ENCODE assay signal across 8 mouse cellular contexts in genomic region chr13:95222569-95223426, GRCm38 (mm10). TPM values are rescaled to one million over a fixed set of nuclear protein-coding genes. Genes with fewer than 3 reads are reported as not detected.
DNase-seq lines count a peak whose midpoint lies in the region; ATAC-seq lines count a peak whose summit lies in the region.

No protein-coding gene starts in this region.

- peak overlapping the region; percentile 58 for H3K9ac ChIP-seq in embryonic facial prominence, embryonic 11.5 days (replicated peaks; ENCODE audit: low read length)
- peak overlapping the region; percentile 68 for H3K9ac ChIP-seq in kidney, embryonic 14.5 days (ENCODE audit: low read depth, low read length)
- H3K9ac ChIP-seq in limb, embryonic 13.5 days, result peak overlapping the region; percentile 75
- H3K9ac ChIP-seq in midbrain, embryonic 15.5 days, result peak overlapping the region; percentile 48

- ATAC-seq in erythroblast, adult 5-6 weeks (replicated peaks; ENCODE audit: low FRiP score, poor library complexity, severe bottlenecking), result no peak
- 0 out of 2 replicates have a peak, but pooled peaks have one; percentile 52 for ATAC-seq in embryonic facial prominence, embryonic 11.5 days (replicated peaks; ENCODE audit: insufficient number of reproducible peaks, low FRiP score, low TSS enrichment, low read depth)
- peak; percentile 81 for ATAC-seq in kidney, embryonic 14.5 days (ENCODE audit: low FRiP score, low TSS enrichment)
- 0 out of 2 replicates have a peak, but pooled peaks have one; percentile 51 for ATAC-seq in limb, embryonic 13.5 days (ENCODE audit: low FRiP score, low read depth)
- ATAC-seq in midbrain, embryonic 15.5 days (replicated peaks), result peak; percentile 79

- H3K4me1 ChIP-seq in erythroblast, embryonic 14.5 days (ENCODE audit: control insufficient read depth), result no peaks in the 10 kb centered on the region
- no peaks in the 10 kb centered on the region for H3K4me1 ChIP-seq in embryonic facial prominence, embryonic 11.5 days (ENCODE audit: control insufficient read depth, insufficient read depth, low read length)
- H3K4me1 ChIP-seq in heart, embryonic 10.5 days, result peaks cover 10% of the 10 kb centered on the region; the same call in 1 of the 2 replicates
- no peaks in the 10 kb centered on the region for H3K4me1 ChIP-seq in kidney, embryonic 14.5 days (ENCODE audit: control insufficient read depth, insufficient read depth, low read length)
- H3K4me1 ChIP-seq in limb, embryonic 13.5 days, result peaks cover 13% of the 10 kb centered on the region; the same call in 1 of the 2 replicates
- H3K4me1 ChIP-seq in midbrain, embryonic 15.5 days, result peaks cover 11% of the 10 kb centered on the region; the same call in 1 of the 2 replicates

- peak overlapping the region; percentile 24 for H3K4me3 ChIP-seq in erythroblast, embryonic 14.5 days (replicated peaks)
- peak overlapping the region; percentile 73 for H3K4me3 ChIP-seq in embryonic facial prominence, embryonic 11.5 days (ENCODE audit: low read depth, low read length)
- H3K4me3 ChIP-seq in heart, embryonic 10.5 days, result peak overlapping the region; percentile 81
- peak overlapping the region; percentile 73 for H3K4me3 ChIP-seq in kidney, embryonic 14.5 days (ENCODE audit: low read length)
- H3K4me3 ChIP-seq in limb, embryonic 13.5 days, result peak overlapping the region; percentile 78
- H3K4me3 ChIP-seq in midbrain, embryonic 15.5 days, result peak overlapping the region; percentile 53

- peak overlapping the region; percentile 100 for H3K4me2 ChIP-seq in embryonic facial prominence, embryonic 11.5 days (ENCODE audit: low read depth, low read length)
- peak overlapping the region; percentile 100 for H3K4me2 ChIP-seq in kidney, embryonic 14.5 days (replicated peaks; ENCODE audit: low read depth, low read length)
- H3K4me2 ChIP-seq in limb, embryonic 13.5 days (replicated peaks), result peak overlapping the region; percentile 97
- peak overlapping the region; percentile 97 for H3K4me2 ChIP-seq in midbrain, embryonic 15.5 days

- DNase-seq in embryonic facial prominence, embryonic 11.5 days (ENCODE audit: low spot score), result peak; percentile 24
- no peak for DNase-seq in heart, embryonic 10.5 days (ENCODE audit: low spot score)
- peak; percentile 68 for DNase-seq in testis, postnatal 10 days (ENCODE audit: low spot score)

- WGBS in embryonic facial prominence, embryonic 11.5 days, result 1% methylated on average over 66 of the region's 96 CpGs
- 1% methylated on average over 94 of the region's 96 CpGs for WGBS in heart, embryonic 10.5 days
- under 1% methylated on average over 84 of the region's 96 CpGs for WGBS in kidney, embryonic 14.5 days
- WGBS in limb, embryonic 13.5 days, result under 1% methylated on average over 52 of the region's 96 CpGs
- WGBS in midbrain, embryonic 15.5 days, result under 1% methylated on average over 85 of the region's 96 CpGs

- H3K27ac ChIP-seq in embryonic facial prominence, embryonic 11.5 days (replicated peaks; ENCODE audit: low read depth, low read length), result no peak overlapping the region
- H3K27ac ChIP-seq in heart, embryonic 10.5 days, result peak overlapping the region; percentile 62
- H3K27ac ChIP-seq in kidney, embryonic 14.5 days (ENCODE audit: low read depth, low read length), result no peak overlapping the region
- no peak overlapping the region for H3K27ac ChIP-seq in limb, embryonic 13.5 days
- H3K27ac ChIP-seq in midbrain, embryonic 15.5 days, result no peak overlapping the region

- peaks cover 32% of the 10 kb centered on the region for H3K27me3 ChIP-seq in erythroblast, embryonic 14.5 days (ENCODE audit: control insufficient read depth)
- peaks cover 12% of the 10 kb centered on the region for H3K27me3 ChIP-seq in embryonic facial prominence, embryonic 11.5 days (ENCODE audit: control insufficient read depth, insufficient read depth, low read length)
- peaks cover 56% of the 10 kb centered on the region for H3K27me3 ChIP-seq in heart, embryonic 10.5 days (ENCODE audit: insufficient read depth, poor library complexity, severe bottlenecking)
- H3K27me3 ChIP-seq in kidney, embryonic 14.5 days (ENCODE audit: control insufficient read depth, insufficient read depth, low read length), result peaks cover 27% of the 10 kb centered on the region
- peaks cover 37% of the 10 kb centered on the region for H3K27me3 ChIP-seq in limb, embryonic 13.5 days
- H3K27me3 ChIP-seq in midbrain, embryonic 15.5 days (replicated peaks), result no peaks in the 10 kb centered on the region

- no peaks in the 10 kb centered on the region for H3K36me3 ChIP-seq in erythroblast, embryonic 14.5 days (ENCODE audit: control insufficient read depth)
- no peaks in the 10 kb centered on the region for H3K36me3 ChIP-seq in embryonic facial prominence, embryonic 11.5 days (replicated peaks; ENCODE audit: control insufficient read depth, insufficient read depth, low read depth, low read length)
- H3K36me3 ChIP-seq in heart, embryonic 10.5 days, result no peaks in the 10 kb centered on the region
- no peaks in the 10 kb centered on the region for H3K36me3 ChIP-seq in kidney, embryonic 14.5 days (ENCODE audit: control insufficient read depth, insufficient read depth, low read length)
- H3K36me3 ChIP-seq in limb, embryonic 13.5 days, result no peaks in the 10 kb centered on the region
- no peaks in the 10 kb centered on the region for H3K36me3 ChIP-seq in midbrain, embryonic 15.5 days (replicated peaks)

- no peaks in the 10 kb centered on the region for H3K9me3 ChIP-seq in erythroblast, embryonic 14.5 days (ENCODE audit: control insufficient read depth, low read length)
- H3K9me3 ChIP-seq in embryonic facial prominence, embryonic 11.5 days (replicated peaks; ENCODE audit: control insufficient read depth, low read length), result no peaks in the 10 kb centered on the region
- H3K9me3 ChIP-seq in heart, embryonic 10.5 days, result no peaks in the 10 kb centered on the region
- H3K9me3 ChIP-seq in kidney, embryonic 14.5 days (ENCODE audit: control insufficient read depth, low read length), result no peaks in the 10 kb centered on the region
- H3K9me3 ChIP-seq in limb, embryonic 13.5 days, result no peaks in the 10 kb centered on the region
- no peaks in the 10 kb centered on the region for H3K9me3 ChIP-seq in midbrain, embryonic 15.5 days

RNA-seq across cellular contexts. Expression of gene Pde8b, which starts 27.3 kb away (rescaled TPM):
- polyA plus RNA-seq in erythroblast, embryonic 14.5 days (2012), result 0.01 TPM in 1 of 2 replicates, not detected in the other
- 1.5 TPM in 1 of 2 replicates, not detected in the other for total RNA-seq in erythroblast, adult 5-6 weeks (2015; ENCODE audit: low replicate concordance)
- 0.26 TPM in 1 of 2 replicates, not detected in the other for total RNA-seq in erythroblast, adult 5-6 weeks (2017; ENCODE audit: low replicate concordance)
- polyA plus RNA-seq in embryonic facial prominence, embryonic 11.5 days (2014; fragmentation: Nextera tagmentation; extraction: Ambion mirVana), result 1.4 and 2.2 TPM in 2 replicates
- polyA plus RNA-seq in heart, embryonic 10.5 days (2016; fragmentation: Nextera tagmentation; extraction: Ambion mirVana), result 0.63 and 0.93 TPM in 2 replicates
- polyA plus RNA-seq in kidney, embryonic 14.5 days (2014; fragmentation: Nextera tagmentation; extraction: Ambion mirVana), result 7.1 and 9.5 TPM in 2 replicates
- 2.7 and 3.5 TPM in 2 replicates for polyA plus RNA-seq in limb, embryonic 13.5 days (2015; fragmentation: Nextera tagmentation; extraction: Ambion mirVana)
- 6.9 and 7.0 TPM in 2 replicates for polyA plus RNA-seq in midbrain, embryonic 15.5 days (2015; fragmentation: Nextera tagmentation; extraction: Ambion mirVana)

Comparison
In these comparisons a context has a peak if more than half of its experiments do, and no peak if none do; other contexts are left out.
1. H3K4me3 ChIP-seq: peak in every context shown above with its lines; median percentile 81 in heart, embryonic 10.5 days; 78 in limb, embryonic 13.5 days; 73 in embryonic facial prominence, embryonic 11.5 days; 73 in kidney, embryonic 14.5 days; 53 in midbrain, embryonic 15.5 days; 24 in erythroblast, embryonic 14.5 days.